Mouse (Mus musculus) right cerebral cortex, postnatal 14 days (tissue): ENCODE data around the gene Dlg2.

Experiments used
- DNase-seq: peaks from one replicate; pipeline ENCODE4 v3.0.0; 2022

Dlg2 gene

GRCm38 (mm10) chr7:90540811-90541323, 64.4 kb downstream of the Dlg2 start:
- DNase-seq, result no peak

- DNase-seq, result no peak
Measured at GRCm38 (mm10) chr7:90553399-90553798, 76.9 kb downstream of the Dlg2 start.

GRCm38 (mm10) chr7:90554421-90554820, 77.9 kb downstream of the Dlg2 start:
- DNase-seq, result no peak

- no peak for DNase-seq
Measured at GRCm38 (mm10) chr7:90569130-90569529, 92.7 kb downstream of the Dlg2 start.

- DNase-seq, result no peak
Measured at GRCm38 (mm10) chr7:90587795-90588194, 111.3 kb downstream of the Dlg2 start.

- no peak for DNase-seq
Measured at GRCm38 (mm10) chr7:90588318-90588717, 111.8 kb downstream of the Dlg2 start.

- no peak for DNase-seq
Measured at GRCm38 (mm10) chr7:90609764-90610163, 133.3 kb downstream of the Dlg2 start.

GRCm38 (mm10) chr7:90630546-90630945, 154.1 kb downstream of the Dlg2 start:
- no peak for DNase-seq

- no peak for DNase-seq
Measured at GRCm38 (mm10) chr7:90649512-90649911, 173.0 kb downstream of the Dlg2 start.

- no peak for DNase-seq
Measured at GRCm38 (mm10) chr7:90651128-90651527, 174.7 kb downstream of the Dlg2 start.

GRCm38 (mm10) chr7:90651611-90652010, 175.1 kb downstream of the Dlg2 start:
- no peak for DNase-seq

- no peak for DNase-seq
Measured at GRCm38 (mm10) chr7:90658593-90658992, 182.1 kb downstream of the Dlg2 start.

- DNase-seq, result no peak
Measured at GRCm38 (mm10) chr7:90694050-90694449, 217.6 kb downstream of the Dlg2 start.

GRCm38 (mm10) chr7:90696181-90696950, 219.9 kb downstream of the Dlg2 start:
- DNase-seq, result no peak

GRCm38 (mm10) chr7:90703163-90703852, 226.8 kb downstream of the Dlg2 start:
- no peak for DNase-seq

GRCm38 (mm10) chr7:90703951-90704350, 227.5 kb downstream of the Dlg2 start:
- DNase-seq, result no peak

- no peak for DNase-seq
Measured at GRCm38 (mm10) chr7:90734086-90734485, 257.6 kb downstream of the Dlg2 start.

- no peak for DNase-seq
Measured at GRCm38 (mm10) chr7:90736369-90736768, 259.9 kb downstream of the Dlg2 start.

GRCm38 (mm10) chr7:90748636-90749035, 272.2 kb downstream of the Dlg2 start:
- no peak for DNase-seq

- no peak for DNase-seq
Measured at GRCm38 (mm10) chr7:90787945-90788344, 311.5 kb downstream of the Dlg2 start.

GRCm38 (mm10) chr7:90791522-90791921, 315.1 kb downstream of the Dlg2 start:
- DNase-seq, result no peak

- DNase-seq, result no peak
Measured at GRCm38 (mm10) chr7:90825640-90826039, 349.2 kb downstream of the Dlg2 start.

- DNase-seq, result no peak
Measured at GRCm38 (mm10) chr7:90841276-90841675, 364.8 kb downstream of the Dlg2 start.
